Mouse (Mus musculus): Measurements from ENCODE around the gene Kat2b. TPM values are rescaled to one million over a fixed set of nuclear protein-coding genes. Genes with fewer than 3 reads are reported as not detected.

Gene Kat2b
- polyA plus RNA-seq, 1 experiment from 2014 or later: 9.6 TPM

DNA sequence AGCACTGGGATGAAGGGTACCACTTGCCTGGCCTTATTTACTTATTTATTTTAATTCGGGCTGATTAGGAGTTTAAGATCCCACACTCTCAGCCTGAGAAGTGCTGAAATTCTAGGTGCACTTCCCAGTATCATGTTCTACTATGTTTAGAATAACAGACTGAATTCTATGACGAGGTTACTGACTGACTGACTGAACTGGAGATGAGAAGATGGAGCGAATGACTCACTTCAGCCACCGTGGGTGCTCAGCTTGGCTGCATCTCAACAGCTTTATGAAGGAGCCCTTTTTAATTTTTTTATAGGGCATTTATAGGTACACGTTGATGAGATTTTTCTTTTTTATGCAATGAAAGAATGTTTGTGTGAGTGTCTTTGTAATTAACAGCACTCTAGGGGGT, 11.1 kb downstream of the Kat2b start:
- no peak overlapping the region for H3K27ac ChIP-seq (ENCODE audit: low read depth, low read length)
- no peaks in the 10 kb centered on the region for H3K9me3 ChIP-seq (ENCODE audit: control insufficient read depth, low read length)
- no peaks in the 10 kb centered on the region for H3K4me1 ChIP-seq (replicated peaks; ENCODE audit: control insufficient read depth, insufficient read depth, low read length)
- no peak overlapping the region for H3K4me3 ChIP-seq (ENCODE audit: low read depth, low read length)
- DNase-seq (ENCODE audit: low spot score) (no peak), ATAC-seq (ENCODE audit: low FRiP score) (no peak)
- H3K9ac ChIP-seq (ENCODE audit: low read depth, low read length): no peak overlapping the region
- H3K4me2 ChIP-seq (replicated peaks; ENCODE audit: low read depth, low read length): no peak overlapping the region
- H3K27me3 ChIP-seq (ENCODE audit: control insufficient read depth, insufficient read depth, low read length): no peaks in the 10 kb centered on the region
- no peaks in the 10 kb centered on the region for H3K36me3 ChIP-seq (ENCODE audit: control insufficient read depth, insufficient read depth, low read length)
- WGBS: 81% methylated on average over 5 of the region's 5 CpGs

DNA sequence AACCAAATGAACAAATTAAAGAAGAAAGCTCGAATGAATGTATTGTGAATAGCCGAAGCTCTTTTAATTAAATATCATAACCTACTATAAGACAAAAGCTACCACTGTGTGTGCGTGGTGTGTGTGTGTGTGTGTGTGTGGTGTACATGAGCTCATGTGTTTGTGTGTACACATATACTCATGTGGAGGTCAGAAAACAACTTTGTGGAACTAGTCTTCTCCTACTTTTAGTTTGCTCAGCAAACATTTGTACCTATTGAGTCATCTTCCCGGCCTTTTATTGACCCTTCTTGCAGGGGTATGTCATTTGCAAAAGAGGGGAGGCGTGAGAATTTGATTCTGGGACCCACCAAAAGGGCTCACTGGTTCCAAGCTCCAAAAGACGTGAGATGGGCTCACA, 11.6 kb downstream of the Kat2b start:
- WGBS: 86% methylated on average over 6 of the region's 6 CpGs
- Histone ChIP-seq H3K9ac (ENCODE audit: low read depth, low read length) (no peak overlapping the region), H3K36me3 (ENCODE audit: control insufficient read depth, insufficient read depth, low read length) (no peaks in the 10 kb centered on the region), H3K27ac (ENCODE audit: low read depth, low read length) (no peak overlapping the region), H3K4me3 (ENCODE audit: low read depth, low read length) (no peak overlapping the region), H3K4me1 (replicated peaks; ENCODE audit: control insufficient read depth, insufficient read depth, low read length) (no peaks in the 10 kb centered on the region), H3K4me2 (replicated peaks; ENCODE audit: low read depth, low read length) (no peak overlapping the region), H3K27me3 (ENCODE audit: control insufficient read depth, insufficient read depth, low read length) (no peaks in the 10 kb centered on the region), H3K9me3 (ENCODE audit: control insufficient read depth, low read length) (no peaks in the 10 kb centered on the region)
- no peak for DNase-seq (ENCODE audit: low spot score)
- no peak for ATAC-seq (ENCODE audit: low FRiP score)

DNA sequence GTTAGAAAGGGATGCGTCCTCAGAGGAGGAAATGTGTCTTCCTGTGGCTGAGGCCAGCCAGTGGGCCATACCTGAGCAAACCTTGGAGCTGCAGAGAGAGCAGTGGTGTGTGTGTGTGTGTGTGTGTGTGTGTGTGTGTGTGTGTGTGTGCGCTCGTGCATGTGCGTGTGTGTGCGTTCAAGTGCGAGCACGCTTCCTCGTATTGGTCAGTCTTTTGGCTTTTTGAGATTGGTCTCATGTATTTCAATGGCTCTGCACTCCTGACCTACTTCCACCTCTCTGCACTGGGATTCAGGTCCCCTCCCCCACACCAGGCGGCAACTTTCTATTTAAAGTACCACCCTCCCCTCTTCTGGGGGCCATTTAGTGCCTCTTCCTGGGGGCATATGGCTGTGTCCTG, 12.1 kb downstream of the Kat2b start:
- Histone ChIP-seq H3K9me3 (ENCODE audit: control insufficient read depth, low read length) (no peaks in the 10 kb centered on the region), H3K27me3 (ENCODE audit: control insufficient read depth, insufficient read depth, low read length) (no peaks in the 10 kb centered on the region), H3K9ac (ENCODE audit: low read depth, low read length) (no peak overlapping the region), H3K27ac (ENCODE audit: low read depth, low read length) (no peak overlapping the region), H3K36me3 (ENCODE audit: control insufficient read depth, insufficient read depth, low read length) (no peaks in the 10 kb centered on the region), H3K4me2 (replicated peaks; ENCODE audit: low read depth, low read length) (no peak overlapping the region), H3K4me3 (ENCODE audit: low read depth, low read length) (no peak overlapping the region), H3K4me1 (replicated peaks; ENCODE audit: control insufficient read depth, insufficient read depth, low read length) (no peaks in the 10 kb centered on the region)
- WGBS: 67% methylated on average over 9 of the region's 9 CpGs
- ATAC-seq (ENCODE audit: low FRiP score): peak; percentile 40; the same call in 1 of the 2 replicates
- no peak for DNase-seq (ENCODE audit: low spot score)

DNA sequence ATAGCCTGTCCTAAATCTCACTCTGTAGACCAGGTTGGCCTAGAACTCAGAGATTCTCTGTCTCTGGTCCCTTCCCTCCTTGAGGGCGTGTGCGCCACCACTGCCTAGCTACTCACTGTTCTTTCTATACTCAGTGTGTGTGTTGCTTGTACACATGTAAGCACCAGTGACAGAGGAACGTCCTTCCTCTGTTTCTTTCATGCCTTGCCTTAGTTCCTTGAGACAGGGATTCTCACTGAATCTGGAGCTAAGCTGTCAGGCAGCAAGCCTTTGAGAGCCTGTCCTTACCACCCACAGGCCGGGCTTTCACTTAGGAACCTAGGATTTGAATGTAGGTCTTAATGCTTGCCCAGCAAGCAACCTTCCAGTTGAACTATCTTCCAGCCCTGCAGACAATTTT, 13.0 kb downstream of the Kat2b start:
- no peak for ATAC-seq (ENCODE audit: low FRiP score)
- no peak for DNase-seq (ENCODE audit: low spot score)

DNA sequence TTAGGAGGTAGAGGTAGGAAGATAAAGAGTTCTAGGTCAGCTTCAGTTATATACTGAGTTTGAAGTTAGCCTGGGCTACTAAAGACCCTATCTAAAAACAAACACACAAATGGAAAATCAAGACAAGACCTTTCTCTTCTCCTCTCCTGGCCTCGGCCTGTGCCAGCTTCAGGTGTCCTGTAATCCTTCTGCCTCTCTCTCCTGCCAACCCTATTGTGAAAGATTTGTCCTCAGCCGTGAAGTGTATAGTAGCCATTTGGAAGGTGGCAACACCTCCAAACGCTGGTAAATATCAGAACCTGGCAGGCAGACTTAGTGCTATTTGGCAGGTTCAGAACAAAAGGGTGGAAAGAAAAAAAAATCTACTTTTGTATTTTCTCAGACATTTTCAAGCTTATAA, 13.6 kb downstream of the Kat2b start:
- no peaks in the 10 kb centered on the region for H3K9me3 ChIP-seq (ENCODE audit: control insufficient read depth, low read length)
- no peak overlapping the region for H3K4me2 ChIP-seq (replicated peaks; ENCODE audit: low read depth, low read length)
- H3K4me1 ChIP-seq (replicated peaks; ENCODE audit: control insufficient read depth, insufficient read depth, low read length): no peaks in the 10 kb centered on the region
- DNase-seq (ENCODE audit: low spot score) (no peak), ATAC-seq (ENCODE audit: low FRiP score) (no peak)
- H3K4me3 ChIP-seq (ENCODE audit: low read depth, low read length): no peak overlapping the region
- no peak overlapping the region for H3K27ac ChIP-seq (ENCODE audit: low read depth, low read length)
- WGBS: 80% methylated on average over 3 of the region's 3 CpGs
- no peaks in the 10 kb centered on the region for H3K36me3 ChIP-seq (ENCODE audit: control insufficient read depth, insufficient read depth, low read length)
- H3K27me3 ChIP-seq (ENCODE audit: control insufficient read depth, insufficient read depth, low read length): no peaks in the 10 kb centered on the region
- H3K9ac ChIP-seq (ENCODE audit: low read depth, low read length): no peak overlapping the region

More for the DNA sequence above, 13.0 kb downstream of the Kat2b start:
- Histone ChIP-seq H3K9ac (ENCODE audit: low read depth, low read length) (no peak overlapping the region), H3K4me3 (ENCODE audit: low read depth, low read length) (no peak overlapping the region), H3K9me3 (ENCODE audit: control insufficient read depth, low read length) (no peaks in the 10 kb centered on the region), H3K4me2 (replicated peaks; ENCODE audit: low read depth, low read length) (no peak overlapping the region), H3K4me1 (replicated peaks; ENCODE audit: control insufficient read depth, insufficient read depth, low read length) (no peaks in the 10 kb centered on the region), H3K36me3 (ENCODE audit: control insufficient read depth, insufficient read depth, low read length) (no peaks in the 10 kb centered on the region), H3K27me3 (ENCODE audit: control insufficient read depth, insufficient read depth, low read length) (no peaks in the 10 kb centered on the region), H3K27ac (ENCODE audit: low read depth, low read length) (no peak overlapping the region)
- 65% methylated on average over 4 of the region's 4 CpGs for WGBS

DNA sequence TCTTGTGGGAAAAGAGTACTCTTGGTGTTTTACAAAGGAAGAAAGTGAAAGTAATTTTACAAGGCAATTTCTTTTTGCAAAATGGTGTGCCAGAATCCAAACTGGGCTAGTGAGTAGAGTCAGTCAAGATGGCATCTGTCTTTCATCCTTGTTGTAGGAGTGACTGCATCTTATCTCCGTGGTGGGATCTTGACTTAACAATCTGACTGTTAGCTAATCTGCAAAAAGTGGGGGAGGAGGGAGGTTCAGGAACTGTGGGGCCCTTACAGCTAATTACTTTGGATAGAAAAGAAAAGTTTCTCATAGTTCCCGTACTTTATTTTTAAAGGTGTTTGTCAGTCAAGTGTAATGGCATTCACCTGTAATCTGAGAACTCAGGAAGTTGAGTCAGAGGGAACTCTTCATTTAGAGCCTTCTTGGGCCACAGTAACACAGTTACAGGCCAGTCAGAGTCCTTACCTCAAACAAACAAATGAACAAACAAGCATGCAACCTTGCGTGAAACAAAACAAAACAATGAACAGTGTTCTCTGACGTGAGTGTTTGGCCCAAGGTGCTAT, 15.4 kb downstream of the Kat2b start:
- ATAC-seq (ENCODE audit: low FRiP score) (no peak), DNase-seq (ENCODE audit: low spot score) (no peak)
- no peaks in the 10 kb centered on the region for H3K4me1 ChIP-seq (replicated peaks; ENCODE audit: control insufficient read depth, insufficient read depth, low read length)
- WGBS: 72% methylated on average over 4 of the region's 4 CpGs
- H3K27ac ChIP-seq (ENCODE audit: low read depth, low read length): no peak overlapping the region
- H3K4me2 ChIP-seq (replicated peaks; ENCODE audit: low read depth, low read length): no peak overlapping the region
- H3K36me3 ChIP-seq (ENCODE audit: control insufficient read depth, insufficient read depth, low read length): no peaks in the 10 kb centered on the region
- H3K4me3 ChIP-seq (ENCODE audit: low read depth, low read length): no peak overlapping the region
- no peak overlapping the region for H3K9ac ChIP-seq (ENCODE audit: low read depth, low read length)
- no peaks in the 10 kb centered on the region for H3K27me3 ChIP-seq (ENCODE audit: control insufficient read depth, insufficient read depth, low read length)
- H3K9me3 ChIP-seq (ENCODE audit: control insufficient read depth, low read length): no peaks in the 10 kb centered on the region

DNA sequence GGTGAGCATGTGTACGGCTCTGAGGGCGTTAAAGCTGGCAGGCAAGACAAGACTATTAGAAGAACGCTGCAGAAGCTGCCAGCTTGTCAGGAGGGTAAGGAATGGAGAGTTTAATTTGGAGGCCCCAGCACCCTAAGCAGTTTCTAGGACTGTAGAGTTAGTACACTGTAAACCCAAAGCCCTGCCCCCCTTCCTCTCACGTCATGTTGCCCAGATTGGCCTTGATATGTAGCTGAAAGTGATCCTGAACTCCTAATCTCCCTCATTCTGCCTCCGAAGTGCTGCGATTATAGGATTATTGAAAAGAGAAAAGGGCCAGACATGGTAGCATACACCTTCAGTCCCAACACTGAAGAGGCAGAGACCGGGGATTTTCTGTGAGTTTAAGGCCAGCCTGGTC, 16.1 kb downstream of the Kat2b start:
- no peak overlapping the region for H3K27ac ChIP-seq (ENCODE audit: low read depth, low read length)
- no peaks in the 10 kb centered on the region for H3K4me1 ChIP-seq (replicated peaks; ENCODE audit: control insufficient read depth, insufficient read depth, low read length)
- H3K27me3 ChIP-seq (ENCODE audit: control insufficient read depth, insufficient read depth, low read length): no peaks in the 10 kb centered on the region
- 91% methylated on average over 7 of the region's 7 CpGs for WGBS
- no peak overlapping the region for H3K4me3 ChIP-seq (ENCODE audit: low read depth, low read length)
- no peaks in the 10 kb centered on the region for H3K36me3 ChIP-seq (ENCODE audit: control insufficient read depth, insufficient read depth, low read length)
- DNase-seq (ENCODE audit: low spot score) (no peak), ATAC-seq (ENCODE audit: low FRiP score) (no peak)
- H3K9ac ChIP-seq (ENCODE audit: low read depth, low read length): no peak overlapping the region
- H3K9me3 ChIP-seq (ENCODE audit: control insufficient read depth, low read length): no peaks in the 10 kb centered on the region
- no peak overlapping the region for H3K4me2 ChIP-seq (replicated peaks; ENCODE audit: low read depth, low read length)

DNA sequence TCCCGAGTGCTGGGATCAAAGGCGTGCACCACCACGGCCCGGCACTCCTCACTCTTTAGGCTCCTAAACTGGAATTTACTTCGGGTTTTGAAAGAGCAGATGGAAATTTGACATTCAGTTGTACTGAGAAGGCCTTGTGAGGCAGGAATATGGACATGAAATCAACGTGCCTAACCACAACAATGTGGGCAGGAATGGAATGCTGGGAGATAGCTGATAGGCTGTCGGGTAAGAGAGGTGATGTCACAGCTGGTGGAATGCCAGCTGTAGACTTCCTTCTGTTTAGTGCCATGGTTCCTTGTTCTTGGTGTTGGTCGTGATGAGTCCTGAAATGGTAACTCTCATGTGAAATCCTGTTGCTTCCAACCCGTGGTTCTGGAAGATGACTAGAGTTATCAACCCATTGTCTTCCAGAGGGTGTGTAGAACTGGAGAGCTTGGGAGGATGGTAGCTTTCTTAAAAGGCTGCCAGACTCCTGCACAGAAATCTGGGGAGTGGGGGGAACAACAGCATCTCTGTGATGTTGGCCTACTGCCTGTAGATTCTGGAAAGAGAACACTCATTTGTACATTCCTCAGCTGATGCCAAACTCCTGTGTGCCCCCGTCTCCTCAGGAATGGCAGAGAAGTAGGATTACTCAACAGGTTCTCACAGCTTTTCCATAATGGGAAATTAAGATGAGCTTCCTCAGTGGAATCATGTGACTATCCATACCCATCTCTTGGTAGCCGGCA, 17.4 kb downstream of the Kat2b start:
- Histone ChIP-seq H3K36me3 (ENCODE audit: control insufficient read depth, insufficient read depth, low read length) (no peaks in the 10 kb centered on the region), H3K27me3 (ENCODE audit: control insufficient read depth, insufficient read depth, low read length) (no peaks in the 10 kb centered on the region), H3K4me2 (replicated peaks; ENCODE audit: low read depth, low read length) (no peak overlapping the region), H3K9ac (ENCODE audit: low read depth, low read length) (no peak overlapping the region), H3K4me1 (replicated peaks; ENCODE audit: control insufficient read depth, insufficient read depth, low read length) (no peaks in the 10 kb centered on the region), H3K27ac (ENCODE audit: low read depth, low read length) (no peak overlapping the region), H3K4me3 (ENCODE audit: low read depth, low read length) (no peak overlapping the region), H3K9me3 (ENCODE audit: control insufficient read depth, low read length) (no peaks in the 10 kb centered on the region)
- no peak for ATAC-seq (ENCODE audit: low FRiP score)
- 92% methylated on average over 11 of the region's 11 CpGs for WGBS
- DNase-seq (ENCODE audit: low spot score): no peak
